Mouse (Mus musculus) right cerebral cortex, adult 18-20 months (tissue): ENCODE measurements at regions not wholly inside any gene's neighbourhood (a gene's known extent, or its start where the extent isn't known, plus 50 kb on each side); places are given as distances from the start of the nearest gene placed in this dataset.
A peak's percentile ranks its signal among the peaks of the same experiment; 100 is the strongest.

ENCODE experiments used
- DNase-seq: peaks from one replicate; pipeline ENCODE4 v3.0.0; 2022; ENCODE audit warnings: mixed read lengths

DNA sequence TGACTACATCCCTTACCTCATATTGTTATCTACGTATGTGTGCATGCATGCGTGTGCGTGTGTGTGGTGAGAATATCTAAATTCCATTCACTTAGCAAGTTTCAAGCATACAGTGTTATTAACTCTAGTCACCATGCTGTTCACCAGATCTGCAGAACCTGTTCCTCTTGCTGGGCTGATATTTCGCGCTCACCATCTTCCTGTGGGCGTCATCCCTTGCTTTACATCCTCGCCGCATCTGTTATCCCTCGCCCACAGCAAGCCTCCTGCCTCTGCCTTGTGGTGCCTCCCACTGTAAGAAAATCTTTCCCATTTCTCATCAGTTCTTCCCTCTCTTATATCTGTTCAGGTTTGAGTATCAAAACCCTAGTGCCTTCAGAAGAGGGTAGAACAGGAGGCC is 124.4 kb upstream of the Atp2b1 start:
- DNase-seq, result peak; percentile 48

DNA sequence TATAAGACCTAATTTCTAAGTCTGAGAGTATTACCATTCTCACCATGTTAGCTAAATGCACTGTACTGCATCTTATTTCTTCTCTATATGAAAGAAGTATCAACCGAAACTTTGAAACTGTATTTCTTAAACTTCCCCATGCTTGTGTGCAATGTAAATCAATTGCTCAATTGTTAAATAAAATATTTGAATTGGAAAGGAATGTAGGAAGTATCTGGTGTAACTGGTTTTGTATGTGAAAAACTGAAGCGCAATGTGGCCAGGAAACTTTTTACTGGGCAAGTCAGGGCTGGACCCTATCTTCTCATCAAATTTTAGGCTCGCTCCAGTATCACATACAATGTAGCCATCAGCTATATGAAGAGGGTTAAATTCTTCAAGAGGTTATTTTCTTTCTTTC is 123.8 kb upstream of the Atp2b1 start:
- no peak for DNase-seq

DNA sequence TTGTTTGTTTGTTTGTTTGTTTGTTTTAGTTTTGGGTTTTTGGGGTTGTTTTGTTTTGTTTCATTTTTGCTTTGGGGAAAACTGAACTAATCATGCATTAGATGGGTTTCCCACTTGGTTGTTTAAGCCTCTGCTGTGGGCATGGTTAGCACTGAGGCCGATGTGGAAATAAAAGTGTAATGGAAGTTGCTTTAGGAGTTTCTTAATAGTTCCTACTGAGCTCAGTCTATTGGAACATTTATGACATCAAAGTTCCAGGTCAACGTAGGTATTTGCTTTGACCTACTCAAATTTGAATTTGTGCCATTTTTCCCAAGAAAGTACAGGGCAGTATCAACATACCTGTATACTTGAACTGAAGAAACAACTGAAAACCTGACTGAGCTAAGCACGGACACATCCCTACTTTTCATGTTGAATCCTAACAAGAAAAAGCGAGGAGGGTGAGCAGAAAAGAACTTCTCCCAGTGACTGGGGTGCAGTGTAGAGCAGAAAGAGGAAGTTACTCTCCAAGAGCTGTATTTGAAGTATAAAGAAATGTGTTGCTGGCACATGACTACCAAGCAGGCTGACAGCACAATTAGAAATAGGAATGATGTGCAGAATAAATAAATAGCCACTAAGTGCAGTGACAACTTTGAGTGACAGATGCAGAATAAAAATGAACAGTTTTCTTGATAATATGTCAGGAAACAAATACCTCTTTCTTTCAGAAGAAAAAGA is 122.0 kb upstream of the Atp2b1 start:
- DNase-seq, result no peak

DNA sequence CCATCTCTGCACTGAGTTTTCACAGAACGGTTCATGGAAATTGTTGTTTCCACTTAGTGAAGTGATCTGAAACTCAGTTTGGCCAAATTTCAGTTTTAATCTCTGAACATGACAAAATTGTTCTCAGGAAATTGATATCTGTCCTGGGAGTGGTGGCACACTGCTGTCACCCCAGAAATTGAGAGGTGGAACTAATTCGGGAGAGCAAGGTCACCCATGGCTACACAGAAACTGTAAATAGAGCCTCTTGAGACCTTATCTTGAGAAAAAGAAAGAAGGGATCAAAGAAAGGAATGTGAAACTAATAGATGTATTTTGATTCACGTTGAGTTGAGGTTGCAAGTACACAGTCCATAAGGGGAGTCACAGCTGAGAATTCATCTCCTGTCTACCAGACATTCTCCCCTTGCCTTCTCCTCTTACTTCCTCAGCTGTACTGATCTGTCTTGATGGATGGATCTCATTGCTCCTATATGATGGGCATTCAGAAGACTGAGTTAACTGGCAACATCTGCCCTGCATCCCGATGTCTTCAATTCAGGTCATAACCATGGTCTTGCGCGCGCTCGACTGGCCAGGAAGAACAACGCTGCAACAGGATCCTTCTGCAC is 120.2 kb upstream of the Atp2b1 start:
- no peak for DNase-seq

DNA sequence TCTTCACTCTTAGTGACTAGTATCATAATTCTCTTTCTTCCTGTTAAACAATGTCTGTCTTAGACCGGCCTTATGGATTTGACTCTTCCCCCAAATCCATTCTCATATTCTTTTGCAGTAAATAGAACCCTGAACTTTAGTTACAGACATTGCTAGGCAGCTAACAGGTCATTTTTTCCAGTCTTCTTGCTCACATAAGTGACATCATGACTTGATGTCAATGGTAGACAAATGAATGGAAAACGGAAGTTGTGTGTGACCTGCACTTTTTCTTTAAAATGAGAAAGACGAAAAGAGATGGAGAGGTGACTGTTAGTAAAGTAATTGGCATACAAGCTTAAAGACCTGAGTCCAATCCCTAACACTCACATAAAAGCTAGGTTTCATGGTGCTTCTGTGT is 118.2 kb upstream of the Atp2b1 start:
- DNase-seq, result no peak

DNA sequence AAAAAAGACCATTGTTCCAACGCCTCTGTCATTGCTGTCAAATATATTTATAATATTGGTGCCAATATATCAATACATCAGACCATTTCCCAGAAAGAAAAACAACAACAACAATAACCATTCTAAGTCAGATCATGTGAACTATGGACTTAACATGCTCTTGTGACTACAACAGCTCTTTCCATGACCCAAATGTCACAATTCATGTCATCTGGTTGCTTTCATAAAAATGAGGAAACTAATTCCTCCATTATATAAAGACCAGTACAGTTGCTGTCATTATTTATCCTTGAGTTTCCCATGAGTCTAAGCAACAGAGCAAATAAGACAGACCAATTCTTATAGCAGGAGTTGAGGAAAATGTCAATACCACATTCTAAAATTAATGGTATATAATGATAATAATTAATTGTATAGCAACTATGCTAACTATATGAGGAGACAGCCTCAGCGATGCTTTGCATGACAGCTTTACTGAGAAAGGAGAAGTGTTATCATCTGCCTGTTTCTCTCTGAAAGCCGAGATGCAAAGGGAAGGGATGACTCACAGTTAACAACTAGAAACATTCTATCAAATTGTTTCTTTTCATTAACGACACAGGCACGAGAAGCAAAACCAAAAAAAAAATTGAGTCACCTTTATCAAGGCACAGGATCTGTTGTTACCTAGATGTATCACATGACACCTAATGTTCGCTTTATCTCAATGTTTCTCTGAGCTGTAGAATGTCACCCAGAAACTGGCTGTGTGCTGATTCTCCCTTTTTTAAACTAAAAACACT is 115.4 kb upstream of the Atp2b1 start:
- no peak for DNase-seq

DNA sequence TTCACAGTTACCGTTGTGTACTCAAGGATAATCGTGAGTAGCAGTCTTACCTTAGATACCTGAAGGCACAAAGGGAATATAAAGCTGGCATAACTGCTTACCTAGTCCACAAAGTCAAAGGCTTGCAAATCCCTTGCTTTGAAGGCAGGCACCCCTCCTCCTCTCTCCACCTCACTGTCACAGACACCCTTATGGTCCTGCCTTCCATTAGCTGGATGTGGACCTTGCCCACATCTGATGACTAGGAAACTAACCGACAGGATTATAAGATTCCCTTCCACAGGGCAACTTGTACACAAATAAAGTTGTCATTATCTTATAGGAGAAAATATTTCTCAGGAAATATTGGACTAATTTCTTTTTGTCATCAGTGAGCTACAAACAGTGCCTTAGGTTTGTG is 114.4 kb upstream of the Atp2b1 start:
- no peak for DNase-seq

DNA sequence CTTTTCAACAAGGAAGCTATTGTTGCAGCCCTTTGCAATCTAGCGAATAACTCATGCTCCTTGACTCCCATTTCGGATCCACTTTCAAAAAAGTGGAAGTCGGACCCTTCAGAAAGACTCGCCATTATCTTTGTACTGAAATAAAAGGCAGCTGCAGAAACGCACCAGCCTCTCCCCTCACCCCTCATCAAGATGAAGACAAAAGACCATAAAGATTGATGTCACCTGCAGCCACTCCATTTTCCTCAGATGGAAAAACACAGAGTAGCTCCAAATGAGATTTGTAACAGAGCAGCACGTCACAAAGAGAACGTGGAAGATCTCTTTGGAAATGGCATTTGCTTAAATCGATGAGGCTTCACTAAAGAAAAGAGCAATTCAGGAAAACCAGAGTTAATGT is 113.3 kb upstream of the Atp2b1 start:
- no peak for DNase-seq

DNA sequence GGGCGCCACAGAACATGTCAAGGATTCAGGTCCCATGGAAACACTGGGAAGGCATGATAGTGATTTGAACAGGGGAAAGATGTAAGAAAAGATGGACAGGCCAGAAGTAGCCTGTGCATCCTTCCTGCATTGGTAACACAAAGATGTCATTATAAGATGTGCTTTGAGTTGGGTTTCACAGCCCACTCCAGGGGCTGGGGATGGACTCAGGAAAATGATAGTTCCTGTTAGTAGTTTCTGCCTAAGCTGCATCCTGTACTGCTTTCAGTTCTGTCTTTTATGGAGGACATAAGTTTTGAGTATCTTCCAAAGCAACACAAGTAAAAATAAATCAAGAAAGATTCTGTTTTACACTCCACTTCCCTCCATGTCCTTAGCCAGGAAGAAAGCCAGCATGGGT is 109.2 kb upstream of the Atp2b1 start:
- no peak for DNase-seq

DNA sequence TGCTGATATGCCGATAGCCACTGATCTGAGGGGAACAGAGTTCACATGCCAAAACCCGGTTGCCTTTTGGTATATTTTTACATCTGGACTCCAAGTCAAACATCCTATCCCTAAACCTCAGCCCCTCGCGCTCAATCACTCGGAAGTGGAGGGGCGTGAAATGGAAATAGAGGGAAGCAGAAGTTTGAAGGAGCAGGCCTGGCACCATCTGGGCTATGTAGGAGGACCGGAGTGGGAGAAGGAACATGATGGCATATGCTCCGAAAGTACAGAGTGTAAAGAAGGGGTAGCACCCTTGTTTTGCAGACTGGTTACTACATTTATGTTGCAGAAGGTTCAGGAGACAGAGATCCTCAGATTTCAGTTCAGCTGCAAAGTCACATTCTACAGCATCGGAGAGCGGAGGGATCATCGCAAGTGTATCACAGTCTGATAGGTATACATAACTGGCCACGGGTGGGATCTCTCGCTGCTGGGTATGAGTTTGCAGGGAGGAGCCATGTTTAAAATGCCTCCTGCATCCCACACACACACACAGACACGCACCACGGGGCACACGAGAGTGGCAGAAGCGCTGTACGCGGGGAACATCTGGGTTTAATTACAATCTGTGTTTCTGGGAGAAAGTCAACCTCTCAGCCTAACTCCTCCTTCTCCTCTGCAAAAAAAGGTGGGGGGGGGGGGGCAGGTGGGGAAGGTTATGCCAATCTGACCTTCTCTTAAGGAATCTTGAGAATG is 107.2 kb upstream of the Atp2b1 start:
- peak; percentile 88 for DNase-seq

DNA sequence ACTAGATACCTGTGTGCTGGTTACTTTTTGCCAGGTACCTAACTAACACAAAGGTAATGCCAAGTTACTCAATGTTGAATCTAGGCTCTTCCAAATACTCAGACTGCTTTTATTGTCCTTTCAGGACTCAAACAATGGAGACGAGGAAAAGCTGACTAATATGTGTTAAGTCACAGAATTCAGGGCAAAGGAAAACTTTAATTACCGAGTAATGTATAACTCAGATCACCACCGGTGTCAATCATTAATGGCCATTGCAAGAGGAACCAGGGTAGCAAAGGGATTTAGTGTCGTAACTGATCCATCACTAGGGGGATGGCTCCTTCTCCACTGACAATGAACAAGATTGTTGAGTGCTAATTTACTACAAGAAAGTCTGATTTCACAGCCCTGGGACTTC is 105.6 kb upstream of the Atp2b1 start:
- no peak for DNase-seq

DNA sequence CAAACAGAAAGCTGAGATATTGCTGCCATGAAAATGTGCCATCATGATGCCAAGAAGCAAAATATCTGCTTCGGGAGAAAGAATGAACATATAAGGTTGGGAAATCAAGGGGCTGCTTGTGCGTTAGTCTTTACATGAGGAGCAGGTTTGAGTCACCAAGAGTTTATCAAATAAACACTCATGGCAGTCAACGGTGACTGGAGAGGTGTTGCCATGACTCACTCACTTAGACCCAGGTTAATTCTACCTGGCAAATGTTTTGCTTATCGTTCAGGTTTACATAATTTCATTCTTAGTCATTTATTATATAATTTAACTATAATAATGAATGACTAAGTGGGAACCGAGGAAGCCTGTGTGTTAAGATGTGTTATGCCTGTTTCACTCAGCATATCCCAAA is 85.2 kb upstream of the Atp2b1 start:
- no peak for DNase-seq

DNA sequence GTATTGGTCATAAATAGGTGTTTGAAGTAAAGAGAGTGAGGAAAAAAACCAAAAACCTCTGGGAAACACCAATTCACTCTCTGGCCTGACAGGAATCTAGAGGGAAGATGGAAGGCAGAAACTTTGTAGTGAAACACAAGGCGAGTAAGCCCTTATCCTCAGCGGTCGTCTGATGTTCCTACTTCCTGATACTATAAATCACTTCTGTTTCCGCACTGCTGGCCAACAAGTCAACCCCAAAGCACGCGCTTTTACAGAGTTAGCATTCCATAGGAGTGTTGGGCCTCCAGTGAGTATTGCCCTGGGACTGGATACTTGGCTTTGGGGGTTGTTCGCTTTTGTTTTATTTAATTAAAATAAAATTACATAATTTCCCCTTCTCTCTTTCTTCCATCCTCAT is 82.7 kb upstream of the Atp2b1 start:
- no peak for DNase-seq

DNA sequence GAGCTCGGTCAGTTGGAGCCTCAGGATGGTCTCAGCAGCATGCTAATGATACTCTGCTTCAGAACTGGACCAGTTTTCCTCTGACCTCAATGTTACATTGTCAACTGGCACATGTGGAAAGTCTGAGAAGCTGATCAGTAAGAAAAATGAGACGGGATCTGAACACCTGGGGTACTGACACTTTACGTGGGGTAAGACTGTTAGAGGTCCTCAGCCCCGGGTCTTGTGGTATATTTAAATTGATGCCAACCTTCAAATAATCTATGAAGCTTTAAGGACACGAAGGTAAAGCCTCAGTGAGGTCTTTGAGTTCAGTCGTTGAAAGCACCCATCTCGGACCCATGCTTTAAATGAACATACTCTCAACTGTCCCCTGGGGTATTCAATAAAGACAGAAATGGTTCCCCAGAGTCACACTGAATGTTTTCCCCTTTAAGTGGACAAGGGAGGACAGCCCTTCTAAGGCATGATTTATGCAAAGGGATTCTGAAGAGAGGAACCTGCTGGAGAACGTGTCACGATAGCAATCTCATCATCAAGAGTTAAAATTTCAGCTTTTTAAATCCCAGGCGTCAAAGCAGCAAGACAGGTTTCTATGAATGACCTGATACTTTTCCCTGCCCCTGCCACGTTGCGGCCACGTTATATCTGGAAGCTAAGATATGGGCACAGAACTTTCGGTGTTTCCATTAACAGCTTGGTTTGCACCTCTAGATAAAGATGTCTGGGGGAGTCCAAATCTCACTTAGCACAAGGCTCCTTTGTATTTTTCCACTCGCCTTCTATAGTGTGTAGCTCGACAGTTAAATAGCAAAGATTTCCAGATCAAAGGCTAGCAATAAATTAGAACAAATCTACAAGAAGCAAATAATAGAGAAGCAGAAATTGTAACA is 76.7 kb upstream of the Atp2b1 start:
- peak; percentile 10 for DNase-seq

DNA sequence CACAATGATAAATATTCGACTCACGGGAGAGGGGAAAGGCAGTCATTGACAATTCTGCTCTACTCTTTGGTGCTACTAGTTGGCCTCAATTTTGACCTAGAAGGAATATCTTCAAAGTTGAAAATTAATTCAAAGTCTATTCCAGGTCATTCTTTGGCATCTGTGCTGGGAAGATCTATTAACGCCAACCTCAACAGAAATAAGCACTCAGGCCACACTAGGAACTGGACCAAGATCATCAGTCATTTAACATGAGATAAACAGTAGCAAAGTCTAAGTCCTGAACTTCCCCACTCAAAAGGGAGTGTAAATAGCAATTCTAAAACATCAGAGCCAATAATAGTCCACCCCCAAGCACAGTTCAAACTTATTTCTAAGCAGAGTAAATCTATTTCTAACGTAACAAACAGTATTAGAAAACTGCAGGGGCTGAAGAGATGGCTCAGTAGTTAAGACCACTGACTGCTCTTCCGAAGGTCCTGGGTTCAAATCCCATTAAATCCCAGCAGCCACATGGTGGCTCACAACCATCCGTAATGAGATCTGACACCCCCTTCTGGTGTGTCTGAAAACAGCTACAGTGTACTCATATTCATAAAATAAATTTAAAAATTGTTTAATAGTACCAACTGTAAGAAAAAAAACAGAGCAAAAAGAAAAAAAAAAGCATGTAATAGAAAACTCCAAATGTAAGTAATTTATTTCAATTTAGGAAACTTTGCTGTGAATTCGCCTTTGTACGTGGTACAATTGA is 75.1 kb upstream of the Atp2b1 start:
- no peak for DNase-seq

DNA sequence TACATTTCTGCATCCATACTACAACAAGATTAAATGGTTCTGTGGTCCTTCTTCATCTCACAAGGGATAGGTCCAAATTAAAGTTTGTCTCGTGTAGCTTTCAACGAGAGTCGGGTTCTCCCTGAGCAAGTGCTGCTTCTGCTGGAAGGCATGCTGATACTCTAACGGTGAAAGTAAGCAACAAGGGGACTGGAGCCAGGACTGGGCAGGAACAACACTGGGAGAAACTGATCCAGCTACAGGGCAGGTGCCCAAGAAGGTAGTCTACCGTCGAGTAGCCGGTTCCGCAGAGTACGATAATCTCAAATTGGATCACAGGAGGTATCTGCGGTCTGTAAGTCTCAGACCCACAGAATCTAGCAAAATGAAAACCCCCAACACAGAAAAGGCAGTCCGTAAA is 74.2 kb upstream of the Atp2b1 start:
- no peak for DNase-seq

DNA sequence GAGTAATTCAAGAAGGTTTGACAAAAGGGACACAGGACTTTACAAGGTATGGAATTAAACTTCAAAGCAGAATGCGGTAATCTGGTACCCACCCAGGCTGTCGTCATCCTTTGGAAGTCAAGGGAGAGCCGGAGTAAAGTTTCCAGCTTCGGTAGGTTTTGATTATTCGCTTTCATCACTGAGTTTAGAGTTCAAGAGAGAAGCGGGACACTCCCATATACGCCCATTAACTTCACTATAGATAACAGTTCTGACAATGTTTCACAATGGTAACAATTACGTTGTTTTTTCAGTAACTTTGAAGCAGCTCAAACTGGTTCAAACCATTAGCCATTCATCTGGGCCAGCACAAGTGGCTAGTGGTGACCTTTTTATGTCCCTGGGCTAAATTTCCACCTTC is 73.8 kb upstream of the Atp2b1 start:
- no peak for DNase-seq

DNA sequence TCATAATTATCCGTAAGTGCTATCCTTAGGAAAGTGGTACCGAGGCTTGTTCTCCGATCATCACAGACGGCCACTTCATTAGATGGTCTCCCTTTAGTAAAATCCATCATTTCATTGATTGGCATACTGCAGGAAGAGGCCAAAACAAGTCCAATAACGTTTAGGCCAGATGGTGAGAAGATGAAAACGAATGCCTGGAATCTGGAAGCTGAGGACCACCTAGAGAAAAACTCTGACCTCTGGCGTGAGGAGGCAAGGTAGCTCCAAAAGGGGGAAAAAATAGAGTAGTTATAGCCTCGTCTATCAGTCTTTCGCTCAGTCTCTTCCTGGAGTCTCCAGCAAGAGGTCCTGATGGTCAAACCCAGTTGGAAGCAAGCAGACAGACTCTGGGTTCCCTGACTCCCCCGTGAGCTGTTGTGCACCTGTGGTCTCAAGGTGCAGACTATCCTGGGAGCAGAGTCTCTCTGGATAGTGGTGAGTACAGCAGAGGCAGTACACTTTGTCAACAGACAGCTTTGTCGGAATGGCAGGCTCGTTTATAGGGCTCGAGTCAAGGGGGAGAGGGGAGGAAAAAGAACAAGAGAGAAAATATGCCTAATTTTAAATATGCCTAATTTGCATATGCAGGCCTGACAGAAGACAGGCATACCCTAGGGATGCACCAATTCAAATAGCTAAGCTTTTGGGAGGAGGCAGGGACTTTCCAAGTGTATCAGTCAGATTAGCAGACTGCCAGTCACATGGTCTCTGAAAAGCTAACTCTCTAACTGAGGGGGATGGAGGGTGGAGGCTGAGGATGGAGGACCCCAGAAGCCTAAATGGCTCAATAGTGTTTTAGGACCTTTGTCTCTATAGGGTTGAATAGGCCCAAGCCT is 73.0 kb upstream of the Atp2b1 start:
- no peak for DNase-seq

DNA sequence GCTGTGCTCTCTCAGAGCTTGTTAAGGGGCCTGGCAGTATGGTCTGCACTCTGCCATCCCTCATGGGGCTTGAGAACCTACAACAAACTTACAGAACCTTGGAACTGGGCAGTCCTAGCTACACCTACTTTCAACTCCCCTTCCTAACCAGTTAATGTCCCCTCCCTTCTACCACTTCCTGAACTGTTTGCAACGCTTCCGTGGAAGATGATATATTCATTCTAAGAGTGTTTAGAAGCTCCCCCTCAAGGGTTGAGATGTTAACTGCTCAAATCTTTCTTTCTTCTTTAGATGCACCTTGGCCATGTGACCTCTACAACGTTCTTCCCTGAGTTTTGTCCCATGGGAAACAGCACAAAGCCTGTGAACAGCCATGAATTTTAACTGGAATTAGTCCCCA is 72.3 kb upstream of the Atp2b1 start:
- DNase-seq, result no peak

DNA sequence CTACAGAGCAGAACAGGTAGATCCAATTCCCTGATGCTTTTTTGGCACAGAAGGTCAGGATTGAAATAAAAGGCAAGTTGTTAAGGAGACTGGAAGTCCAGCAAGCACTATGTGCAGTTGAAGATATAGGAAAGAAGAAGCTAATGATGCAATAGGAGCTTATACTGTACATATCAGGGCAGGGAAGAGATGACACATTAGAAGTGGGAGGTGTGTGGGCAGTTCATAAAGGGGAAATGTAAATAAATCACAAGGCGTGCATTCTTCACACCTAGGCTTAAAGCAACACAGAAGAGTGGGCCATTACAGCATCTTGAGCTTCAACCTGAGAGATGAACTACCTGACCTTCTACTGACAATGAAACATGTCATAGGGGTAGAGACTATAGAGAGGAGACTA is 71.5 kb upstream of the Atp2b1 start:
- DNase-seq, result no peak

DNA sequence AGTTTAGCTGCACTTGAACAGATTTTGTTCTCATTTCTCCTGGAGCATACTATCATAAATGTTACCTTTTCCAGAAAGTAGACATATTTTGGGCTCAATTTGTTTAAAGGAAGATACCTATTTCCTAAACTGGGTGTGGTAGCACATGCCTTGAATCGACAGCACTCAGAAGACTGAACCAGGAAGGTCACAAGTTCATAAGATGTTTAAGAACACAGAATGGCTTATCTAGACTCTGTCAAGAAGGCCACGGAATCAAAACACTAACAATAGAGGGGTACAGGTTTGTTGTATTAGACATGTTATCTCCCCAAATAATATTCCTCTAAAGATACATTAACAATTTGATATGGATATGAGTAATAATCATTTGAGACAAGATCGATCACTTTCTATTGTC is 64.4 kb upstream of the Atp2b1 start:
- no peak for DNase-seq
